Mouse (Mus musculus): Measurements from ENCODE around the gene Chn2. TPM values are rescaled to one million over a fixed set of nuclear protein-coding genes. Genes with fewer than 3 reads are reported as not detected.

Chn2 gene
- polyA plus RNA-seq, 1 experiment from 2014 or later, result 16.8 TPM

- no peaks in the 10 kb centered on the region for H3K36me3 ChIP-seq (ENCODE audit: insufficient read depth, low read length)
- DNase-seq (ENCODE audit: low spot score), result no peak
- no peak overlapping the region for H3K27ac ChIP-seq
- WGBS, result 46% methylated on average over 1 of the region's 1 CpGs
- no peaks in the 10 kb centered on the region for H3K4me1 ChIP-seq (replicated peaks; ENCODE audit: insufficient read depth, low read length)
- TF ChIP-seq CTCF (IDR thresholded peaks at IDR 0.05; ENCODE audit: low read depth), result no peak
- no peak overlapping the region for H3K9ac ChIP-seq (ENCODE audit: low read depth, low read length)
- ATAC-seq (replicated peaks; ENCODE audit: low FRiP score, low read depth), result no peak
- no peak overlapping the region for H3K4me3 ChIP-seq (replicated peaks; ENCODE audit: low read depth, low read length)
- no peaks in the 10 kb centered on the region for H3K27me3 ChIP-seq (ENCODE audit: insufficient read depth, low read length)
- no peaks in the 10 kb centered on the region for H3K9me3 ChIP-seq (replicated peaks; ENCODE audit: low read length)
- H3K4me2 ChIP-seq (ENCODE audit: low read length), result no peak overlapping the region
These were observed 139.9 kb downstream of the Chn2 start for GRCm38 (mm10) chr6:54179056-54179873.

- Histone ChIP-seq H3K27ac (no peak overlapping the region), H3K27me3 (ENCODE audit: insufficient read depth, low read length) (no peaks in the 10 kb centered on the region), H3K4me2 (ENCODE audit: low read length) (no peak overlapping the region), H3K36me3 (ENCODE audit: insufficient read depth, low read length) (no peaks in the 10 kb centered on the region), H3K9me3 (replicated peaks; ENCODE audit: low read length) (no peaks in the 10 kb centered on the region), H3K4me1 (replicated peaks; ENCODE audit: insufficient read depth, low read length) (no peaks in the 10 kb centered on the region), H3K4me3 (replicated peaks; ENCODE audit: low read depth, low read length) (no peak overlapping the region), H3K9ac (ENCODE audit: low read depth, low read length) (no peak overlapping the region)
- DNase-seq (ENCODE audit: low spot score), result no peak
- no peak for TF ChIP-seq CTCF (IDR thresholded peaks at IDR 0.05; ENCODE audit: low read depth)
- 75% methylated on average over 6 of the region's 6 CpGs for WGBS
- ATAC-seq (replicated peaks; ENCODE audit: low FRiP score, low read depth), result no peak
These were observed 140.5 kb downstream of the Chn2 start for GRCm38 (mm10) chr6:54179874-54180212.

GRCm38 (mm10) chr6:54183825-54184578 is 144.6 kb downstream of the Chn2 start:
- Histone ChIP-seq H3K4me2 (ENCODE audit: low read length) (no peak overlapping the region), H3K36me3 (ENCODE audit: insufficient read depth, low read length) (no peaks in the 10 kb centered on the region), H3K9ac (ENCODE audit: low read depth, low read length) (no peak overlapping the region), H3K27me3 (ENCODE audit: insufficient read depth, low read length) (no peaks in the 10 kb centered on the region), H3K27ac (no peak overlapping the region), H3K9me3 (replicated peaks; ENCODE audit: low read length) (no peaks in the 10 kb centered on the region), H3K4me3 (replicated peaks; ENCODE audit: low read depth, low read length) (no peak overlapping the region), H3K4me1 (replicated peaks; ENCODE audit: insufficient read depth, low read length) (no peaks in the 10 kb centered on the region)
- 63% methylated on average over 14 of the region's 14 CpGs for WGBS
- no peak for TF ChIP-seq CTCF (IDR thresholded peaks at IDR 0.05; ENCODE audit: low read depth)
- no peak for DNase-seq (ENCODE audit: low spot score)
- no peak for ATAC-seq (replicated peaks; ENCODE audit: low FRiP score, low read depth)

- no peaks in the 10 kb centered on the region for H3K4me1 ChIP-seq (replicated peaks; ENCODE audit: insufficient read depth, low read length)
- H3K27me3 ChIP-seq (ENCODE audit: insufficient read depth, low read length), result no peaks in the 10 kb centered on the region
- H3K9me3 ChIP-seq (replicated peaks; ENCODE audit: low read length), result no peaks in the 10 kb centered on the region
- no peak overlapping the region for H3K4me2 ChIP-seq (ENCODE audit: low read length)
- H3K27ac ChIP-seq, result no peak overlapping the region
- DNase-seq (ENCODE audit: low spot score), result no peak
- H3K9ac ChIP-seq (ENCODE audit: low read depth, low read length), result no peak overlapping the region
- no peak for TF ChIP-seq CTCF (IDR thresholded peaks at IDR 0.05; ENCODE audit: low read depth)
- ATAC-seq (replicated peaks; ENCODE audit: low FRiP score, low read depth), result no peak
- WGBS, result 71% methylated on average over 7 of the region's 7 CpGs
- no peak overlapping the region for H3K4me3 ChIP-seq (replicated peaks; ENCODE audit: low read depth, low read length)
- no peaks in the 10 kb centered on the region for H3K36me3 ChIP-seq (ENCODE audit: insufficient read depth, low read length)
These were observed 154.4 kb downstream of the Chn2 start for GRCm38 (mm10) chr6:54193631-54194305.

- Histone ChIP-seq H3K9me3 (replicated peaks; ENCODE audit: low read length) (no peaks in the 10 kb centered on the region), H3K27me3 (ENCODE audit: insufficient read depth, low read length) (no peaks in the 10 kb centered on the region), H3K4me2 (ENCODE audit: low read length) (no peak overlapping the region), H3K27ac (no peak overlapping the region), H3K4me1 (replicated peaks; ENCODE audit: insufficient read depth, low read length) (no peaks in the 10 kb centered on the region), H3K9ac (ENCODE audit: low read depth, low read length) (no peak overlapping the region), H3K36me3 (ENCODE audit: insufficient read depth, low read length) (no peaks in the 10 kb centered on the region), H3K4me3 (replicated peaks; ENCODE audit: low read depth, low read length) (no peak overlapping the region)
- no peak for ATAC-seq (replicated peaks; ENCODE audit: low FRiP score, low read depth)
- no peak for TF ChIP-seq CTCF (IDR thresholded peaks at IDR 0.05; ENCODE audit: low read depth)
- no peak for DNase-seq (ENCODE audit: low spot score)
- WGBS, result 94% methylated on average over 5 of the region's 5 CpGs
These were observed 158.6 kb downstream of the Chn2 start for GRCm38 (mm10) chr6:54197821-54198412.

DNA sequence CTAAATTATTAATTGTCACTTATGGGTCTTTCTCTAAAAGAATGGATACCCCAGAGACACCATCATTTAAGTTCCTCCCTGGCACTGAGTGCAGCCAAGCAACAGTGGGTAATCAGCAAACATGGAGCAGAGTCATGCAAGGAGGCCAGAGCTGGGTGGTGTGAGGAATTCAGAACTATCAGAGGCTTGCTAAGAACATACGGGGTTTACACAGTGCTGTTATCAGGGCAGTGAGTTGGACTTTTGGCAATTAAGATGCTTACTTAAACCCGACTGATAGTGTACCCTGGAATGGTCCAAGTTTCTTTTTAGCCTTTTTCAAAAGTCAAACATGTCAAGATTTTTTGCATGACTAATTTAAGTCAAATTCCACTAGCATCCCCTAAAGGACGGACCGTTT is 160.2 kb downstream of the Chn2 start:
- Histone ChIP-seq H3K4me1 (replicated peaks; ENCODE audit: insufficient read depth, low read length) (no peaks in the 10 kb centered on the region), H3K4me2 (ENCODE audit: low read length) (no peak overlapping the region), H3K9me3 (replicated peaks; ENCODE audit: low read length) (no peaks in the 10 kb centered on the region), H3K27ac (no peak overlapping the region), H3K9ac (ENCODE audit: low read depth, low read length) (no peak overlapping the region), H3K4me3 (replicated peaks; ENCODE audit: low read depth, low read length) (no peak overlapping the region), H3K27me3 (ENCODE audit: insufficient read depth, low read length) (no peaks in the 10 kb centered on the region), H3K36me3 (ENCODE audit: insufficient read depth, low read length) (no peaks in the 10 kb centered on the region)
- TF ChIP-seq CTCF (IDR thresholded peaks at IDR 0.05; ENCODE audit: low read depth), result no peak
- no peak for ATAC-seq (replicated peaks; ENCODE audit: low FRiP score, low read depth)
- no peak for DNase-seq (ENCODE audit: low spot score)
- 51% methylated on average over 4 of the region's 4 CpGs for WGBS

Data from kidney, postnatal 0 days (tissue).